Mouse (Mus musculus) heart, adult 18-20 months (tissue): ENCODE results near the gene Etv1. TPM values are rescaled to one million over a fixed set of nuclear protein-coding genes. Genes with fewer than 3 reads are reported as not detected.
A peak's percentile ranks its signal among the peaks of the same experiment; 100 is the strongest.

Experiments
- DNase-seq, 2 experiments: peaks; one replicate each; pipeline ENCODE4 v3.0.0; 2021 to 2022; ENCODE audit warnings: mixed read lengths in 1 of 2
- long read RNA-seq, 2 experiments: library from polyadenylated mRNA; stranded (forward); transcript quantifications; one replicate each; pipeline ENCODE4 v2.0.0; 2021
- total RNA-seq, 2 experiments: library from RNA; stranded (reverse); gene quantifications; 2 replicates each; pipeline ENCODE4 v1.2.3; 2021

The Etv1 gene
- total RNA-seq = 1 to 10 TPM; 9.6 to 9.8 TPM
- long read RNA-seq, experiment 1 = 0 reads
- long read RNA-seq, experiment 2 = 0 reads

GRCm38 (mm10) chr12:38779186-38779777 is at the start of gene Etv1:
Gene Etv1, plus strand, starts transcription at chr12:38779380.
- peak; percentile 62 to 73 for DNase-seq

GRCm38 (mm10) chr12:38729661-38730060 is 49.5 kb upstream of the Etv1 start:
- DNase-seq = no peak

- no peak for DNase-seq
Observed at GRCm38 (mm10) chr12:38730791-38731190, 48.4 kb upstream of the Etv1 start.

- DNase-seq = no peak
Observed at GRCm38 (mm10) chr12:38759322-38759721, 19.9 kb upstream of the Etv1 start.

GRCm38 (mm10) chr12:38777316-38777715 is 1.9 kb upstream of the Etv1 start:
- DNase-seq = peak; percentile 17 to 31

GRCm38 (mm10) chr12:38777957-38778298 is 1.3 kb upstream of the Etv1 start:
- DNase-seq = no peak

- peak; percentile 89 to 94 for DNase-seq
Observed at GRCm38 (mm10) chr12:38778299-38779075, 693 bp upstream of the Etv1 start.

GRCm38 (mm10) chr12:38780006-38780954 is 1.1 kb downstream of the Etv1 start:
- DNase-seq = peak; percentile 82

- DNase-seq = peak; percentile 41 to 60
Observed at GRCm38 (mm10) chr12:38780955-38781304, 1.8 kb downstream of the Etv1 start.

- DNase-seq = no peak
Observed at GRCm38 (mm10) chr12:38781686-38782085, 2.5 kb downstream of the Etv1 start.

- peak in 1 of 2 experiments; percentile 21 for DNase-seq
Observed at GRCm38 (mm10) chr12:38783291-38783690, 4.1 kb downstream of the Etv1 start.

- DNase-seq = no peak
Observed at GRCm38 (mm10) chr12:38784221-38784620, 5.0 kb downstream of the Etv1 start.

GRCm38 (mm10) chr12:38786571-38786970 is 7.4 kb downstream of the Etv1 start:
- DNase-seq = no peak

- no peak for DNase-seq
Observed at GRCm38 (mm10) chr12:38787704-38788103, 8.5 kb downstream of the Etv1 start.

GRCm38 (mm10) chr12:38788621-38789020 is 9.4 kb downstream of the Etv1 start:
- peak; percentile 71 to 89 for DNase-seq

GRCm38 (mm10) chr12:38789789-38790355 is 10.7 kb downstream of the Etv1 start:
- no peak for DNase-seq

GRCm38 (mm10) chr12:38793076-38793475 is 13.9 kb downstream of the Etv1 start:
- peak; percentile 18 to 22 for DNase-seq

GRCm38 (mm10) chr12:38793697-38794096 is 14.5 kb downstream of the Etv1 start:
- peak; percentile 9 to 15 for DNase-seq

GRCm38 (mm10) chr12:38807031-38807430 is 27.9 kb downstream of the Etv1 start:
- DNase-seq = no peak

- no peak for DNase-seq
Observed at GRCm38 (mm10) chr12:38812392-38812791, 33.2 kb downstream of the Etv1 start.

- no peak for DNase-seq
Observed at GRCm38 (mm10) chr12:38814010-38814786, 35.0 kb downstream of the Etv1 start.

GRCm38 (mm10) chr12:38816235-38816634 is 37.1 kb downstream of the Etv1 start:
- DNase-seq = no peak
